Mouse (Mus musculus): ENCODE measurements around the gene Ints7.

GRCm38 (mm10) chr1:191579524-191579923 is 4.1 kb downstream of the Ints7 start:
- TF ChIP-seq CTCF (IDR thresholded peaks at IDR 0.05; ENCODE audit: low read depth) (no peak), EP300 (IDR thresholded peaks at IDR 0.05; ENCODE audit: low read depth) (no peak)
